Mouse (Mus musculus) MEL (cell line): ENCODE results near the gene Cog7. TPM values are rescaled to one million over a fixed set of nuclear protein-coding genes. Genes with fewer than 3 reads are reported as not detected.

Source experiments
- DNase-seq: peaks from one replicate; pipeline ENCODE4 v3.0.0; 2011; ENCODE audit warnings: low read depth, low spot score
- H3K27ac ChIP-seq: 2 replicates; pipeline ENCODE4 v1.5.1; 2012; ENCODE audit warnings: low read depth, mild to moderate bottlenecking, control low read depth, low read length, moderate library complexity; ENCODE audit not compliant: control insufficient read depth
- H3K27me3 ChIP-seq, 2 experiments: fragments of 150-350 bp in 1 of 2; sonication (generic) in 1 of 2; 2 replicates each; pipeline ENCODE4 v1.6.1; 2012; ENCODE audit warnings: low read length in 2 of 2, mild to moderate bottlenecking in 2 of 2, improper control_type of control experiment in 1 of 2, moderate library complexity in 1 of 2; ENCODE audit not compliant: insufficient read depth in 2 of 2, control insufficient read depth in 1 of 2
- H3K36me3 ChIP-seq, 2 experiments: 2 replicates each; pipeline ENCODE4 v1.6.1; 2012 to 2014; ENCODE audit warnings: low read length in 2 of 2, improper control_type of control experiment in 1 of 2, inconsistent platforms in 1 of 2, mild to moderate bottlenecking in 1 of 2; ENCODE audit not compliant: insufficient read depth in 2 of 2, control insufficient read depth in 1 of 2
- H3K4me1 ChIP-seq, 2 experiments: fragments of 150-350 bp in 1 of 2; sonication (generic) in 1 of 2; 2 replicates each; pipeline ENCODE4 v1.6.1; 2012; ENCODE audit warnings: low read length in 2 of 2, improper control_type of control experiment in 1 of 2, mild to moderate bottlenecking in 1 of 2; ENCODE audit not compliant: insufficient read depth in 2 of 2, control insufficient read depth in 1 of 2
- H3K4me3 ChIP-seq, 2 experiments: fragments of 150-350 bp in 1 of 2; sonication (generic) in 1 of 2; 2 replicates each; pipeline ENCODE4 v1.5.1; 2012; ENCODE audit warnings: low read depth in 2 of 2, low read length in 2 of 2, mild to moderate bottlenecking in 2 of 2, moderate library complexity in 2 of 2, control low read depth in 1 of 2, improper control_type of control experiment in 1 of 2; ENCODE audit not compliant: control insufficient read depth in 1 of 2, insufficient read depth in 1 of 2
- H3K79me2 ChIP-seq: 2 replicates; pipeline ENCODE4 v1.6.1; 2012; ENCODE audit warnings: mild to moderate bottlenecking, low read length, moderate library complexity; ENCODE audit not compliant: control insufficient read depth, poor library complexity, insufficient read depth
- H3K9ac ChIP-seq: 2 replicates; pipeline ENCODE4 v1.6.1; 2012; ENCODE audit warnings: low read depth, mild to moderate bottlenecking, control low read depth, low read length, moderate library complexity; ENCODE audit not compliant: control insufficient read depth, poor library complexity, severe bottlenecking
- H3K9me3 ChIP-seq: fragments of 150-350 bp; sonication (generic); replicated peaks from 2 replicates; pipeline ENCODE4 v1.6.1; 2012; ENCODE audit warnings: mild to moderate bottlenecking, low read length, improper control_type of control experiment, moderate library complexity; ENCODE audit not compliant: insufficient read depth
- BHLHE40 ChIP-seq: IDR thresholded peaks from 2 replicates; pipeline ENCODE4 v1.6.1; 2012; ENCODE audit warnings: low read depth, mild to moderate bottlenecking, inconsistent platforms, low read length, improper control_type of control experiment, borderline replicate concordance
- CHD1 ChIP-seq: IDR thresholded peaks from 2 replicates; pipeline ENCODE4 v1.6.1; 2012; ENCODE audit warnings: low read depth, mild to moderate bottlenecking, inconsistent platforms, low read length, improper control_type of control experiment
- CHD2 ChIP-seq: IDR thresholded peaks from 2 replicates; pipeline ENCODE4 v1.6.1; 2011; ENCODE audit warnings: low read length, improper control_type of control experiment
- EP300 ChIP-seq, 2 experiments: IDR thresholded peaks; 2 replicates each; pipeline ENCODE4 v1.6.1; 2011; ENCODE audit warnings: improper control_type of control experiment in 2 of 2, low read length in 2 of 2, low read depth in 1 of 2, mild to moderate bottlenecking in 1 of 2
- ETS1 ChIP-seq: IDR thresholded peaks from 2 replicates; pipeline ENCODE4 v1.6.1; 2012; ENCODE audit warnings: low read depth, mild to moderate bottlenecking, inconsistent platforms, low read length, improper control_type of control experiment, moderate library complexity
- GABPA ChIP-seq: IDR thresholded peaks from 2 replicates; pipeline ENCODE4 v1.6.1; 2012; ENCODE audit warnings: low read depth, mild to moderate bottlenecking, inconsistent platforms, low read length, improper control_type of control experiment, moderate library complexity
- GATA1 ChIP-seq: IDR thresholded peaks from 2 replicates; pipeline ENCODE4 v1.6.1; 2011; ENCODE audit warnings: low read depth, low read length, improper control_type of control experiment
- HCFC1 ChIP-seq: IDR thresholded peaks from 2 replicates; pipeline ENCODE4 v1.6.1; 2012; ENCODE audit warnings: low read depth, mild to moderate bottlenecking, inconsistent platforms, low read length, improper control_type of control experiment, moderate library complexity
- MAFK ChIP-seq: IDR thresholded peaks from 2 replicates; pipeline ENCODE4 v1.6.1; 2011; ENCODE audit warnings: low read depth, mild to moderate bottlenecking, low read length, improper control_type of control experiment, borderline replicate concordance
- MXI1 ChIP-seq: IDR thresholded peaks from 2 replicates; pipeline ENCODE4 v1.6.1; 2011; ENCODE audit warnings: mild to moderate bottlenecking, low read depth, low read length, improper control_type of control experiment
- MYB ChIP-seq: IDR thresholded peaks from 2 replicates; pipeline ENCODE4 v1.6.1; 2011; ENCODE audit warnings: mild to moderate bottlenecking, low read depth, low read length, improper control_type of control experiment
- NELFE ChIP-seq: IDR thresholded peaks from 2 replicates; pipeline ENCODE4 v1.6.1; 2011; ENCODE audit warnings: low read depth, low read length, improper control_type of control experiment
- POLR2AphosphoS2 ChIP-seq: IDR thresholded peaks from 2 replicates; pipeline ENCODE4 v1.6.1; 2011; ENCODE audit warnings: low read length, improper control_type of control experiment
- POLR2AphosphoS5 ChIP-seq: IDR thresholded peaks from 2 replicates; pipeline ENCODE4 v1.6.1; 2012; ENCODE audit warnings: low read depth, borderline replicate concordance, mild to moderate bottlenecking, inconsistent platforms, low read length, moderate library complexity, mixed read lengths
- RAD21 ChIP-seq: IDR thresholded peaks from 2 replicates; pipeline ENCODE4 v1.6.1; 2011; ENCODE audit warnings: mild to moderate bottlenecking, low read depth, low read length, improper control_type of control experiment
- SIN3A ChIP-seq: IDR thresholded peaks from 2 replicates; pipeline ENCODE4 v1.6.1; 2012; ENCODE audit warnings: low read length, improper control_type of control experiment, inconsistent platforms
- SMC3 ChIP-seq: IDR thresholded peaks from 2 replicates; pipeline ENCODE4 v1.6.1; 2011; ENCODE audit warnings: low read depth, low read length, improper control_type of control experiment
- TAL1 ChIP-seq: IDR thresholded peaks from 2 replicates; pipeline ENCODE4 v1.6.1; 2012; ENCODE audit warnings: mild to moderate bottlenecking, inconsistent platforms, low read length, moderate library complexity, mixed read lengths
- UBTF ChIP-seq: IDR thresholded peaks from 2 replicates; pipeline ENCODE4 v1.6.1; 2012; ENCODE audit warnings: low read depth, mild to moderate bottlenecking, inconsistent platforms, low read length, improper control_type of control experiment, moderate library complexity, borderline replicate concordance; ENCODE audit not compliant: insufficient read depth
- USF1 ChIP-seq: IDR thresholded peaks from 2 replicates; pipeline ENCODE4 v1.6.1; 2014; ENCODE audit warnings: low read depth, mild to moderate bottlenecking, inconsistent platforms, low read length, improper control_type of control experiment, moderate library complexity
- ZC3H11A ChIP-seq: IDR thresholded peaks from 2 replicates; pipeline ENCODE4 v1.6.1; 2012; ENCODE audit warnings: low read depth, mild to moderate bottlenecking, inconsistent platforms, low read length, improper control_type of control experiment
- ZKSCAN1 ChIP-seq: IDR thresholded peaks from 2 replicates; pipeline ENCODE4 v1.6.1; 2012; ENCODE audit warnings: low read depth, mild to moderate bottlenecking, inconsistent platforms, low read length, improper control_type of control experiment, moderate library complexity
- ZNF384 ChIP-seq: IDR thresholded peaks from 2 replicates; pipeline ENCODE4 v1.6.1; 2012; ENCODE audit warnings: low read depth, mild to moderate bottlenecking, inconsistent platforms, low read length, improper control_type of control experiment
- polyA plus RNA-seq, 2 experiments: library from polyadenylated mRNA; stranded (reverse) in 1 of 2; unstranded in 1 of 2; fragments of >175 nt in 1 of 2; fragments of >200 nt in 1 of 2; gene quantifications; 2 replicates each; pipeline versions ENCODE4 v1.2.1 to v1.2.4; 2012; ENCODE audit warnings: low replicate concordance in 2 of 2, low read depth in 1 of 2; ENCODE audit not compliant: insufficient read length in 2 of 2, insufficient read depth in 1 of 2, missing spikeins in 1 of 2
- total RNA-seq: library from RNA; depleted of rRNA; stranded (reverse); fragments of 300-350 nt; gene quantifications from 2 replicates; pipeline ENCODE4 v1.2.3, GENCODE M21; 2012

Gene Cog7
- total and polyA plus RNA-seq, 3 experiments = 17.1 to 21.2 TPM; not detected in 1

DNA sequence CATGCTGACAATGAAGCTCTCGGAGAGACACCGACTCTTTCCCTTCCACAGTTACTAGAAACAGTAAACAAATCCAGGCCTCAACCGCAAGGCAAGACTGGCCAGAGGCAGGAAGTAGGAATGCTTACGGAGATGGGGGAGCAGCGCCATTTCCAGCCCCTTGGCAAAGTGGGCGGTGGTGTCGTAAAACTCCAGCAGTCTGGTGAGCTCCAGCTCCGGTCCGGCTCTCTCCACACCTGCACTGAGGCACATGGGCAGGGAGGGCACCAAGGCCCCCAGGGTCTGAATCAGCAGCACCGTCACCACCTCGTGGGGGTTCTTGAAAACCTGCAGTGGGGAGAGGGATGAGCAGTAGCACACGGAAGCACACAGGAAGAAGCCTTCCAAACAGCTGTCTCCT, 25.7 kb downstream of the Cog7 start:
- no peaks in the 10 kb centered on the region for H3K4me1 ChIP-seq
- H3K27me3 ChIP-seq = no peaks in the 10 kb centered on the region
- DNase-seq = no peak
- H3K4me3 ChIP-seq = no peak overlapping the region
- H3K9ac ChIP-seq = no peak overlapping the region
- peaks cover 0 to under 1% of the 10 kb centered on the region in 2 experiments; a peak in 2 of 4 replicates for H3K36me3 ChIP-seq
- H3K27ac ChIP-seq = no peak overlapping the region
- H3K9me3 ChIP-seq = no peaks in the 10 kb centered on the region
- TF ChIP-seq HCFC1 (no peak), RAD21 (no peak), ZNF384 (no peak), SMC3 (no peak), USF1 (no peak), NELFE (no peak), ZKSCAN1 (no peak), SIN3A (no peak), MAFK (no peak), MYB (no peak), POLR2AphosphoS5 (no peak), GABPA (no peak)
- H3K79me2 ChIP-seq = no peaks in the 10 kb centered on the region

DNA sequence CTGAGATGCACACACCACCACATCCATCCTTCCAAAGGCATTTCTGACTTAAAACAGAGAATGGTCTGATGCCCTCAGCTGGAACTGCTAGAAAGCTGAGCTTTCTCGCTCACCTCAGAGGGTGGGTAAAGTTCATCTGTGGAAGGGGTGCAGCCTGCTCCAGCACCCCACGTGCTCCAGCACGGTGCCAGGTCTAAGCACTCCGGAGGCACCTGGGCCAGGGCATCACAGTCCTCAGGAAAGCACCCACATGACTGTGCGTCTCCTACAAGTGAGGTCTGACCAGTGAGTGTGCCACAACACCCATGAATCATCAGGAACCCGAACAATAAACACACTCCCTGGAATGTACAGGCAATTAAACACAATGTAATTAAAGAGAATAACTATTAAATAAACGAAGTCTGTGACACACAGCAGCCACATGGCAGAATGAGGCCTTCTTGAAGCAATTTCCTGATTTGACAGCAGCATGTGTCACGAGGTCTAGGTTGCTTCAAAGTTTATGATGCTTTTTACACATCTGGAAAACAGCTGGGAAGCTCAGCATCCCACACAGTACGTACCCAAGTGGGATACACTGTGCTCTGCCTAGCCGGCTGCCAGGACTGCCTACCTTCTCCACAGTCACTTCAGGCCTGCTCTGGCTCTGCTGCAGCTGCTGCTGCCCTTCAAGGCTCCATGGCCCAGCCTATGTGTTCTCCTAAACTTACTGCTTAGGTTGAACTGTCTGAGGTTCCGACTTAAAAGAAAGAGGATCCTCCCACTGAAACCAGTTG, 26.4 kb downstream of the Cog7 start:
- Histone ChIP-seq H3K4me3 (no peak overlapping the region), H3K4me1 (0 out of 4 replicates have a peak, but pooled peaks cover 0 to 1% of the 10 kb centered on the region in 2 experiments), H3K9ac (no peak overlapping the region)
- TF ChIP-seq GATA1 (no peak), UBTF (no peak), CHD1 (no peak), TAL1 (no peak), POLR2AphosphoS2 (no peak), EP300 (IDR thresholded peaks at IDR 0.05; ENCODE audit: low read depth in 1 of 2, low read length in 2 of 2) (no peak), ZC3H11A (no peak), ETS1 (no peak), ZNF384 (no peak), BHLHE40 (no peak), CHD2 (no peak), MAFK (no peak), MXI1 (no peak)
- TF ChIP-seq, all 39 proteins: peak for 0
- no peaks in the 10 kb centered on the region for H3K27me3 ChIP-seq
- no peaks in the 10 kb centered on the region for H3K9me3 ChIP-seq
- H3K36me3 ChIP-seq = peaks cover 0 to 2% of the 10 kb centered on the region in 2 experiments; a peak in 2 of 4 replicates
- no peak for DNase-seq
- H3K79me2 ChIP-seq = no peaks in the 10 kb centered on the region
- no peak overlapping the region for H3K27ac ChIP-seq
